Mouse (Mus musculus): ENCODE data around the gene Megf11. TPM values are rescaled to one million over a fixed set of nuclear protein-coding genes. Genes with fewer than 3 reads are reported as not detected.

The Megf11 gene
- polyA plus RNA-seq, 1 experiment from 2014 or later: 0.27 TPM

DNA sequence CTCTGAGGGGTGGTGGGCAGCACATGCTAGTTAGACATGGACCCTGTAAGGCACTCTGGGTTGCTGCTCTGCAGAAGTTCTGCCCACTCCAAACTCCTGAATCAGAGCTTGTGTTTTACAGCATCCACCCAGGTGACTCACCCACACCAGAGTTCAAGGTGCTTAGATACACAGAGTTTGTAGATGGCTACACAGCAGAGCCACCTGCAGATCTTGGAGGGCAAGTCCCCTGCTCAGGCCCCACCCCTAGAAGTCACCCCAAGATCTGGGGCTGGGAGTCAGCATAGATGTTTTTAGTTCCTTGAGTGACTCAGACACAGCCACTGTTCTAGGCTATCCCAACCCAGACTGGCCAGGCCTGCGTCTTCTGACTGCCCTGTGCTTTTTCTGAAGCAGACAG is 217.5 kb downstream of the Megf11 start:
- Histone ChIP-seq H3K4me1 (peaks cover 4% of the 10 kb centered on the region; the same call in 1 of the 2 replicates), H3K27me3 (replicated peaks) (peaks cover 19% of the 10 kb centered on the region), H3K27ac (0 out of 2 replicates have a peak overlapping the region, but pooled peaks have one; percentile 0), H3K4me3 (no peak overlapping the region), H3K9ac (0 out of 2 replicates have a peak overlapping the region, but pooled peaks have one; percentile 4), H3K4me2 (no peak overlapping the region), H3K36me3 (no peaks in the 10 kb centered on the region), H3K9me3 (replicated peaks) (0 out of 2 replicates have a peak, but pooled peaks cover 2% of the 10 kb centered on the region)
- WGBS (ENCODE audit: insufficient replicate concordance): 48% methylated on average over 1 of the region's 1 CpGs
- no peak for ATAC-seq

DNA sequence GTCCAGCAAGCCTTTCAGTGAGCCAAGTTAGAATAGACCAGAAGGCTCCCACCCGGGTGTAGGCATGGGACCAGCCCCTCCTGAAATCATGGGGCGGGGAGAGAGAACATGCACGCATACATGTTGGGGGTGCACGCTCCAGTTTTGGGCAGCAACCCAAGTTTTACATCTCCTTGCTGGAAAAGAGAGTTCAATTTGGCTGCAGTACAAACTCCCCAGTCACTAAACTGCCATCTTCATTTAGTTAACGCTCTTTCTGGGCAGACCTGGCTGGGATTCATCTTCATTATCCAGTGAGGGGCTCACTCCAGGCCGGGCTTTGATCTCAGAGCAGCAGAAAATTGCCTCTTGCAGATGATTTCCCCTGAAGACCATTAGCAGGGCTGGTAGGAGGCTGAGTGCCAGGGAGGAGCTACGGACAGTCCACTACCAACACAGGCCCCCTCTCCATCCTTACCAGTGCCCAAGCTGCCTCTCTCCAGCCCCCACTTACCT is 218.8 kb downstream of the Megf11 start:
- WGBS (ENCODE audit: insufficient replicate concordance): 73% methylated on average over 7 of the region's 7 CpGs
- Histone ChIP-seq H3K9me3 (replicated peaks) (no peaks in the 10 kb centered on the region), H3K4me1 (peaks cover 4% of the 10 kb centered on the region; the same call in 1 of the 2 replicates), H3K36me3 (no peaks in the 10 kb centered on the region), H3K9ac (no peak overlapping the region), H3K27ac (no peak overlapping the region), H3K4me2 (no peak overlapping the region), H3K4me3 (no peak overlapping the region), H3K27me3 (replicated peaks) (peaks cover 23% of the 10 kb centered on the region)
- ATAC-seq: no peak

DNA sequence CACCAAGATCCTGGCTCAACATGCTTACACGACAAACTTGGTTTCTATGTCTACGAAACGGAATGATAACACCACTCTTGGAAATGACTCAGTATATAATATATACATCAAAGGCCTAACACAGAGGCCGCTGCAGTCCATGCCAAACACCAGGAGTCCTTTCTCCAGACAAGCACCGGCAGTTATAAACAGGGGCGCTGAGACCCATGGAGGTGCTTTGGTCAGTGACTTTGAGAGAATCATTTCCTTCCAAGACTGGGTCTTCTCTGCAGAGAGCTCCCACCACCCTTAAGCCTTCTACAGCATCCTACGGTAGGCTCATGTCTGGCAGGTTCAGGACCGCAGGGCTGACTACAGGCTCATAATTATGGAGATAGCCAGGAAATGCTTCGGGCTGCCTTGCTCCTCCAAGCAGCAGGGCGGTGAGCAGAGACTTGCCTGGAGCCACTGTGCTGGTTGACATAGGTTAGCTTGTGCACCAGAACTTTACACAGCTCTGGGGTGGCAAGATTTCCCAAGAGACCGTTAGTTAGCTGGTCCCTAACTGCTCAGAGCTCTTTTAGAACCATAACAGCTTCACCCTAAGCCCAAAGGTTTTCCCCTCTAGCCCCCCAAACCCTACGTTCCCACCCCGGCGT is 219.8 kb downstream of the Megf11 start:
- Histone ChIP-seq H3K27ac (no peak overlapping the region), H3K27me3 (replicated peaks) (peaks cover 23% of the 10 kb centered on the region), H3K9me3 (replicated peaks) (no peaks in the 10 kb centered on the region), H3K4me2 (no peak overlapping the region), H3K4me3 (no peak overlapping the region), H3K36me3 (no peaks in the 10 kb centered on the region), H3K9ac (no peak overlapping the region), H3K4me1 (peaks cover 1% of the 10 kb centered on the region; the same call in 1 of the 2 replicates)
- WGBS (ENCODE audit: insufficient replicate concordance): 81% methylated on average over 14 of the region's 14 CpGs
- no peak for ATAC-seq

DNA sequence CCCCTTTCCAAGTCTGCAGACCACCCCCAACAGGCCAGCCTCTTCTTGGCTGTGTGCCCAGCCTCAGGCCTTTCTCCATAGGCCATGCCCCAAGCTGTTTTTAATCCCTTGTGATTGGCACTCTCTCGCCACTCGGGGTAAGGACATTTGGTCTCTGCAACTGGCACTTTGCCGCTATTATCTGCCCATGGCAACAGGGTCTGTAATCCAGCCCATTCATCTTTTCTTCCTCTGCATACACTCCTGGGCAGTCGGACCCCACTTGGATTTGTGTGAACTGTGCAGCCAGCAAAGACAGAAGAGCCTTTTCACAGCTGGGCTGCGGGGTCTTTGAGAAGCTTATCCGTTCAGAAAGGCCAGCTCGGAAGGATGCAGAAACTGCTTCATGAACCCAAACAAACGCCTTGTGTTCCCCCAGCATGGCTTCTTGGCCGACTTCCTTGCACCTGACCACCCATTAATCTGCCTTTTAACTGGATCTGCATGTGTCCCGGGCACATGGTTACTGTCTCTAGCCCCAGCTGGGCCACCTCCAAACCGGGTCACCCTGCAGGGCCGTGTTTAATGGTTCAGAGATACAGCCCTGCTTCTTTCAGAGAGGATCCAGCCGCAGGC is 220.4 kb downstream of the Megf11 start:
- no peak overlapping the region for H3K4me2 ChIP-seq
- H3K4me1 ChIP-seq: no peaks in the 10 kb centered on the region
- H3K27ac ChIP-seq: no peak overlapping the region
- no peaks in the 10 kb centered on the region for H3K9me3 ChIP-seq (replicated peaks)
- WGBS (ENCODE audit: insufficient replicate concordance): 64% methylated on average over 13 of the region's 13 CpGs
- no peak overlapping the region for H3K4me3 ChIP-seq
- H3K36me3 ChIP-seq: no peaks in the 10 kb centered on the region
- ATAC-seq: no peak
- peaks cover 23% of the 10 kb centered on the region for H3K27me3 ChIP-seq (replicated peaks)
- H3K9ac ChIP-seq: no peak overlapping the region

DNA sequence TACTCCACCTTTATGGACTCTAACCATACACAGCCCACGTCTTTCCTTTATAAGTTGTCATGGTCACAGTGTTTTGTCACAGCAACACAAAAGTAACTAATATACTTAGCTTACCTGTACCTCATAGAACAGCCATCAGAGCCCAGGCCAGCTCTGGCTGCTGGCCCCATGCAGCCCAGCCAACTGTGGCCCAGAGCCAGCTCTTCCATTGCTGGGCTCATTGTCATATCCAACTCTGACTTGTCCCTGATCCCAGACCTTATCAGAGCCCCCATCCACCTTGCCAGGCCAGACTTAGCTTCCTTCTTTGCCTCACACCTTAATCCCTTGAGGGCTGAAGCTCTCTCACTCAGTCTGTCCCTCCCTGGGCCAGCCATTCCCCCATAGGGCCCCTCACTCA is 221.6 kb downstream of the Megf11 start:
- Histone ChIP-seq H3K27me3 (replicated peaks) (peaks cover 35% of the 10 kb centered on the region), H3K4me1 (no peaks in the 10 kb centered on the region), H3K4me2 (no peak overlapping the region), H3K9ac (no peak overlapping the region), H3K4me3 (no peak overlapping the region), H3K27ac (no peak overlapping the region), H3K36me3 (no peaks in the 10 kb centered on the region), H3K9me3 (replicated peaks) (no peaks in the 10 kb centered on the region)
- no peak for ATAC-seq
- WGBS (ENCODE audit: insufficient replicate concordance): 69% methylated on average over 1 of the region's 1 CpGs

DNA sequence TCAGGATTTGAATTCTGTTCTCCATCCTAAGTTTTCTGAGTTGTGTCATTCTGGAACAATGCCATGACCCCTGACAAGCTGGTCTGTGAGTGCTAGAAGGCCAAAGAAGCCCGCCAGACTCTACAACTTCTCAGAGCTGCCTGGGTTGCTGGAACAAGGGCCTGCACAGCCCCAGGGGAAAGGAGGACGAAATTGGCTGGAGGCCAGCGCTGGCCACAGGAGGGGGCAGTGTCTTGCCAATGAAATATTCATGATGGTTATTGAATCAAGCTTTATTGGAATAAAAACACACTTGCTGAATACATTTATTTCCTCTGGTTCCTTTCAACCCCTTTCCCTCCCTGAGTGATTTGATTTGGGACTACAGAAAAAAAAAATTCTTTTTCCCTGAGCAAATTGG is 224.1 kb downstream of the Megf11 start:
- Histone ChIP-seq H3K9me3 (replicated peaks) (no peaks in the 10 kb centered on the region), H3K4me1 (no peaks in the 10 kb centered on the region), H3K27me3 (replicated peaks) (peaks cover 33% of the 10 kb centered on the region), H3K27ac (no peak overlapping the region), H3K9ac (no peak overlapping the region), H3K4me3 (no peak overlapping the region), H3K4me2 (no peak overlapping the region), H3K36me3 (no peaks in the 10 kb centered on the region)
- WGBS (ENCODE audit: insufficient replicate concordance): 53% methylated on average over 3 of the region's 3 CpGs
- ATAC-seq: no peak

DNA sequence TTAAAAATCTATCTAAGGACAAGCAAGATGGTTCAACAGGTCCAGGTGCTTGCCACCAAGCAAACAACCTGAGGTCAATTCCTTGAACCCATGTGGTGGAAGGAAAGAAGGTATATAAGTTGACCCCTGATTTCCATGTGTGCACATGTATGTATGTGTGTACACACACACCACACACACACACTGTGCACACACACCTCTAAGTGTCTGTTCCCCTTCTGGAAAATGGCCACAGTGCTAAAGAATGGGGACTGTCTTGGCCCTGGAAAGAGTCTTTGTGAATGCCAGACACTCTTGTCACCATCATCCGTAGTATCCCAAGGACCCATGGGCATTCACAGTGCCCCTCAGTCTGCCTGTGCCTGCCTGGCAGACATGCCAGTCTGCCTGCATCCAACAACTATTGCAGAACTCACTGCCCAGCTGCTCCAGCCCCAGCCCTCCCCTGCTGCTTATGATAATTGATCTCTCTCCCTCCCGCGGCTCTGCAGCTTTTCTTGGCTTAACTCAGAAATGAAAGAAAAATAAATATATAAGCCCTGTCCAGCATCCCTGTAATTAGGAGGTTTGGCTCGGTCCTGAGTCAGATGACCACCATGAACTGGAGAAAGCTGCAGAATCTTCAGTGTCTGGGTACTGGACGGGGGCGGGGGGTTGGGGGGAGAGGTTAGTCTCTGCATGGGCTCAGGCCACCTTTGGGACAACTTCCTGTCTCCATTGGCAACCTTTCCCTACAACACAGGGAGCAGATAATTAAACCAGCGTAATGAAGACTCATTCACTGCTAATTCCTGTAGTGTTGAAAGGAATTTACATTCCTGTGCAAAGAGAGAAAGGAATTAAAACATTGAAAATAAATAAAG is 226.9 kb downstream of the Megf11 start:
- Histone ChIP-seq H3K4me2 (no peak overlapping the region), H3K27me3 (replicated peaks) (peaks cover 25% of the 10 kb centered on the region), H3K9ac (no peak overlapping the region), H3K9me3 (replicated peaks) (no peaks in the 10 kb centered on the region), H3K27ac (no peak overlapping the region), H3K36me3 (no peaks in the 10 kb centered on the region), H3K4me3 (no peak overlapping the region), H3K4me1 (no peaks in the 10 kb centered on the region)
- ATAC-seq: no peak
- WGBS (ENCODE audit: insufficient replicate concordance): 27% methylated on average over 7 of the region's 7 CpGs

DNA sequence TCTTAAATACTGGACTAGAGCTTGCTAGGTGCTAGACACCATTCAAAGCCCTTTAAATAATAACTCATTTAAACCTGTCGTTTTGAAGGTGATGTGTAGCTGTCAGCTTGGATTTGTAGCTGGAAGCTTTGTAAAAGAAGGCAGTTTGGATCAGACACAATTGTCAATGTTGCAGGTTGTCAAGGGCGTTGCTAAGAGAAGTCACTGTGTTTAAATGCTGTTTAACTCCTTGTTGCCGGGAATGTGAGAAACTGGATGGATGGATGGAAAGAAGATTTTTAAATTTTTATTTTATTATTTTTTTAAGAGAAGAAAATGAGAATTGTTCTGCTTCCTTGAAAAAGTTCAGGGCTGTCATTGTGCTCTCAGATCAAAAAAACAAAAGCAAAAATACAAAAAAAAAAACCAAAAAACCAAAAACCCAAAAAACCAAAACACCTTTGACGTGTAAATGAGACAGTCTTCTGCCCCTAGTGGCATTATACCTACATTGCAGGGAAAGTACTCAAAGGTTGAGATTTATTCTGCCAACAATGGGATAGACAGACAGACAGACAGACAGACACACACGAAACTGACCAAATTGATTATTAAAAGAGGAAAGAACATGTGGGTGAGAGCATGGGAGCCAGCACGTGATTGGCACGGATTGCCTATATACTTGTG is 227.7 kb downstream of the Megf11 start:
- no peak overlapping the region for H3K27ac ChIP-seq
- no peaks in the 10 kb centered on the region for H3K36me3 ChIP-seq
- H3K9ac ChIP-seq: no peak overlapping the region
- no peak overlapping the region for H3K4me2 ChIP-seq
- no peak overlapping the region for H3K4me3 ChIP-seq
- H3K4me1 ChIP-seq: no peaks in the 10 kb centered on the region
- WGBS (ENCODE audit: insufficient replicate concordance): 40% methylated on average over 7 of the region's 7 CpGs
- H3K27me3 ChIP-seq (replicated peaks): peaks cover 23% of the 10 kb centered on the region; the same call in 1 of the 2 replicates
- no peaks in the 10 kb centered on the region for H3K9me3 ChIP-seq (replicated peaks)
- ATAC-seq: no peak

DNA sequence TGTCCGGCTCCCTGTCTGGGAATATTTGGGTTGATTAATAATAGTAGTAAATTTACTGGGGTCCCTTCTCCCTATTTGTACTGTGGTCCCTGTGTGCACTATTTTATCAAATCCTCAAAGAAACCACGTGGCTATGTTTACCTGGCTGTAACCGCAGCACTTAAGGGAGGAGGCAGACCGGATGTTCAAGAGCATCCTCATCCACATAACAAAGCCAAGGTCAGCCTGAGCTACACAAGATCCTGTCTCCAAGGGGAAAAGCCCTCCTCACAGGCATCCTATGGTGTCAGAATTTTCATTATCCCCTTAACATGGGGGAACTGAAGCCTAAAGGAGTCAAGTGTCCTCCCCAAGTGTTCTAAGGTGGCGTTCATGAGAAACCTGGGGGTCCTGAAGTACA is 232.0 kb downstream of the Megf11 start:
- no peaks in the 10 kb centered on the region for H3K36me3 ChIP-seq
- WGBS (ENCODE audit: insufficient replicate concordance): 58% methylated on average over 5 of the region's 5 CpGs
- no peak overlapping the region for H3K9ac ChIP-seq
- no peak overlapping the region for H3K4me3 ChIP-seq
- no peaks in the 10 kb centered on the region for H3K9me3 ChIP-seq (replicated peaks)
- ATAC-seq: no peak
- H3K4me2 ChIP-seq: no peak overlapping the region
- no peaks in the 10 kb centered on the region for H3K4me1 ChIP-seq
- H3K27ac ChIP-seq: no peak overlapping the region
- H3K27me3 ChIP-seq (replicated peaks): peaks cover 6% of the 10 kb centered on the region; the same call in 1 of the 2 replicates

DNA sequence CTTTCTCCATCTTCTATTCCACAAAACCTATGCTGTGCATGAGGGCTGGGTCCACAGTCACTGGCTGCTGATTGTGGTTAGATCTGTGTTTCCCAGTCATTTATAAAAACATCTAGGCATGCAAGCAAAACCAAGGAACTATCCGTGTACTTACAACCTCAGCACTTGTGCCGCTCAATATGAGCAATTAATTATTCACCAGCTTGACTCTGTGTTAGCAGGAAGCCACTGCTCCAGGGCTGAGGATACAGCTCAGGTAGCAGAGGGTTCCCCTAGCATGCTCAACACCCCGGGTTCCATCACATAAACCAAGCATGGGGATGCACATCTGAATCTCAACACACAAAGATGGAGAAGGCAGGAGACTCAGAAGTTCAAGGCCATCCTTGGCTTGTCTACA is 233.0 kb downstream of the Megf11 start:
- no peak for ATAC-seq
- Histone ChIP-seq H3K4me2 (no peak overlapping the region), H3K27ac (no peak overlapping the region), H3K9me3 (replicated peaks) (no peaks in the 10 kb centered on the region), H3K27me3 (replicated peaks) (peaks cover 4% of the 10 kb centered on the region; the same call in 1 of the 2 replicates), H3K36me3 (no peaks in the 10 kb centered on the region), H3K9ac (no peak overlapping the region), H3K4me1 (no peaks in the 10 kb centered on the region), H3K4me3 (no peak overlapping the region)
- WGBS (ENCODE audit: insufficient replicate concordance): 56% methylated on average over 3 of the region's 3 CpGs

DNA sequence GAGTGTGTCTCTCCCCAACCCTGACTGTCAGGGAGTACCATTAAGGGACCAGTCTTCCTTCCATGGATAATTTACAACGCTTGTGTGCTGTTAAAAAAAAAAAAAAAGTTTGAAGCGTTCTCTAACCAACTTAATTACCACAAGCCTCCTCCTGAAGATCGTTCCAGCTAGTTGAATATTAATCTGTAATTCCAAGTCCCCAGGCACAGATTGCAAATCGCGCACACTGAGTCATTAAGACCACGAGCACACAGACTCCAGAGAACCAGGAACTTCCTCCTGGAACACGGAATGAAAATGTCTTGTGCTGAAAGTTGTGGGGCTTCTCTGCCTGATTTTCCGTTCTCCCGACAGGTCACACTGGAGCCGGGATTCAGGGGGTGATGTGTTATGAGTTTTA is 234.0 kb downstream of the Megf11 start:
- Histone ChIP-seq H3K4me3 (no peak overlapping the region), H3K27me3 (replicated peaks) (peaks cover 4% of the 10 kb centered on the region; the same call in 1 of the 2 replicates), H3K36me3 (no peaks in the 10 kb centered on the region), H3K9ac (no peak overlapping the region), H3K4me2 (no peak overlapping the region), H3K27ac (no peak overlapping the region), H3K9me3 (replicated peaks) (no peaks in the 10 kb centered on the region), H3K4me1 (no peaks in the 10 kb centered on the region)
- 68% methylated on average over 10 of the region's 10 CpGs for WGBS (ENCODE audit: insufficient replicate concordance)
- no peak for ATAC-seq
